Mouse (Mus musculus) kidney, embryonic 16.5 days (tissue): ENCODE results near the gene Rad51. TPM values are rescaled to one million over a fixed set of nuclear protein-coding genes. Genes with fewer than 3 reads are reported as not detected.
A peak's percentile ranks its signal among the peaks of the same experiment; 100 is the strongest.

Experiments used
- ATAC-seq: fragments of 200-750 bp; cut with Nextera tagmentation; 2 replicates; pipeline ENCODE4 v1.8.0; 2017; ENCODE audit warnings: moderate TSS enrichment; ENCODE audit not compliant: low FRiP score, low TSS enrichment
- H3K27ac ChIP-seq: fragments of 300-500 bp; sonication (generic); 2 replicates; pipeline ENCODE4 v1.5.1; 2014; ENCODE audit warnings: low read length
- H3K27me3 ChIP-seq: fragments of 300-500 bp; sonication (generic); 2 replicates; pipeline ENCODE4 v1.6.1; 2014; ENCODE audit warnings: low read length, control low read depth, mixed read lengths; ENCODE audit not compliant: insufficient read depth
- H3K36me3 ChIP-seq: fragments of 300-500 bp; sonication (generic); 2 replicates; pipeline ENCODE4 v1.6.1; 2014; ENCODE audit warnings: low read length, control low read depth, mixed read lengths; ENCODE audit not compliant: insufficient read depth
- H3K4me1 ChIP-seq: fragments of 300-500 bp; sonication (generic); 2 replicates; pipeline ENCODE4 v1.6.1; 2014; ENCODE audit warnings: low read length, control low read depth, mixed read lengths; ENCODE audit not compliant: insufficient read depth
- H3K4me2 ChIP-seq: fragments of 300-500 bp; sonication (generic); replicated peaks from 2 replicates; pipeline ENCODE4 v1.6.1; 2014; ENCODE audit warnings: low read depth, low read length
- H3K4me3 ChIP-seq: fragments of 300-500 bp; sonication (generic); 2 replicates; pipeline ENCODE4 v1.5.1; 2014; ENCODE audit warnings: mild to moderate bottlenecking, low read length
- H3K9ac ChIP-seq: fragments of 300-500 bp; sonication (generic); replicated peaks from 2 replicates; pipeline ENCODE4 v1.6.1; 2014; ENCODE audit warnings: low read length
- H3K9me3 ChIP-seq: fragments of 300-500 bp; sonication (generic); 2 replicates; pipeline ENCODE4 v1.6.1; 2016; ENCODE audit warnings: low read length, control low read depth
- WGBS: fragments of 180-500 bp; shearing (Covaris S2); extraction: QIAGEN DNeasy Blood & Tissue Kit; methylation state at CpG from one replicate; pipeline ENCODE4 v1.1.7; 2014; 5-methylcytosine and 5-hydroxymethylcytosine counted together
- polyA plus RNA-seq: library from polyadenylated mRNA; unstranded; fragments of >200 nt; fragmentation: Nextera tagmentation; extraction: Ambion mirVana; gene quantifications from 2 replicates; pipeline ENCODE4 v1.2.1, GENCODE M21; 2015

Rad51 gene
- polyA plus RNA-seq, 1 experiment from 2014 or later: 50.7 TPM

GRCm38 (mm10) chr2:119194140-119194539, 81.5 kb downstream of the Rad51 start:
- 81% methylated on average over 5 of the region's 5 CpGs for WGBS
- peaks cover 6% of the 10 kb centered on the region for H3K4me1 ChIP-seq
- no peaks in the 10 kb centered on the region for H3K27me3 ChIP-seq
- H3K36me3 ChIP-seq: no peaks in the 10 kb centered on the region
- no peak for ATAC-seq
- no peak overlapping the region for H3K4me3 ChIP-seq
- no peaks in the 10 kb centered on the region for H3K9me3 ChIP-seq
- H3K4me2 ChIP-seq: no peak overlapping the region
- no peak overlapping the region for H3K9ac ChIP-seq
- no peak overlapping the region for H3K27ac ChIP-seq

GRCm38 (mm10) chr2:119196316-119197108, 83.9 kb downstream of the Rad51 start:
- WGBS: 19% methylated on average over 4 of the region's 4 CpGs
- H3K27ac ChIP-seq: peak overlapping the region; percentile 59
- H3K9ac ChIP-seq: no peak overlapping the region
- H3K9me3 ChIP-seq: no peaks in the 10 kb centered on the region
- H3K4me3 ChIP-seq: no peak overlapping the region
- ATAC-seq: 0 out of 2 replicates have a peak, but pooled peaks have one; percentile 54
- H3K4me1 ChIP-seq: peaks cover 6% of the 10 kb centered on the region
- H3K4me2 ChIP-seq: no peak overlapping the region
- no peaks in the 10 kb centered on the region for H3K36me3 ChIP-seq
- no peaks in the 10 kb centered on the region for H3K27me3 ChIP-seq

Other genes starting within 250 kb of the Rad51 start
- 3.1 and 3.5 TPM in 2 replicates for gene Bahd1, start 212.4 kb upstream of the Rad51 start, polyA plus RNA-seq
- gene Chst14, start 186.3 kb upstream of the Rad51 start, polyA plus RNA-seq: 26.8 and 28.6 TPM in 2 replicates
- gene Ccdc32, start 83.4 kb upstream of the Rad51 start, polyA plus RNA-seq: 23.3 and 26.9 TPM in 2 replicates
- gene Rpusd2, start 78.0 kb upstream of the Rad51 start, polyA plus RNA-seq: 4.5 and 5.3 TPM in 2 replicates
- 38.3 and 47.0 TPM in 2 replicates for gene Knl1, start 65.7 kb upstream of the Rad51 start, polyA plus RNA-seq
- gene Rmdn3, start 44.2 kb downstream of the Rad51 start, polyA plus RNA-seq: 46.4 and 47.0 TPM in 2 replicates
- 34.5 and 38.8 TPM in 2 replicates for gene Gchfr, start 55.0 kb downstream of the Rad51 start, polyA plus RNA-seq
- 0.56 and 0.85 TPM in 2 replicates for gene Gm14137, start 61.7 kb downstream of the Rad51 start, polyA plus RNA-seq
- gene Zfyve19, start 95.8 kb downstream of the Rad51 start, polyA plus RNA-seq: 64.1 and 67.2 TPM in 2 replicates
- gene Dnajc17, start 96.0 kb downstream of the Rad51 start, polyA plus RNA-seq: 21.0 and 21.6 TPM in 2 replicates
- 1.0 and 1.2 TPM in 2 replicates for gene Ppp1r14d, start 117.1 kb downstream of the Rad51 start, polyA plus RNA-seq
- gene Spint1, start 124.6 kb downstream of the Rad51 start, polyA plus RNA-seq: 48.9 and 49.4 TPM in 2 replicates
- gene Rhov, start 158.5 kb downstream of the Rad51 start, polyA plus RNA-seq: 1.8 and 2.3 TPM in 2 replicates
- gene Vps18, start 175.9 kb downstream of the Rad51 start, polyA plus RNA-seq: 23.0 and 23.1 TPM in 2 replicates
- gene Dll4, start 213.0 kb downstream of the Rad51 start, polyA plus RNA-seq: 12.9 and 13.5 TPM in 2 replicates
- 0.86 and 1.3 TPM in 2 replicates for gene Chac1, start 238.4 kb downstream of the Rad51 start, polyA plus RNA-seq